Comparison of ENCODE assay signal across 8 mouse cellular contexts in the genomic region with DNA sequence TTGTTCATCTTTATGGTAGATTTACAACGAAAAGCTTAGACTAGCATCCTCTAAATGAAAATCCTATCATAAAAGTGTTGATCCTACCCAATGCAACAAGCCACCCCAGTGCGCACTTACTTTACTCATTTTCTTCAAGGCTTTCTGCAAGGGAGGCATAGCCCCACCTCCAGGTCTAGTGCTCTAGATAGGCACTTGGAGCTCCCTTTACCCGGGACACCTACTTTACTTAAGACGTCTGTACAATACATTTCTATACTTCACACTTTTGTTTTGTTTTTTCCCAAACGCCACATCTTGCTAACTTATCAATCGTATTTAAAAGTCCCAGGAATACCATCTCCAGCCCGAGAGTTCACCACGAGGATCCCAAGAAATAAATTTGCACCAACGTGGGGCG. TPM values are rescaled to one million over a fixed set of nuclear protein-coding genes. Genes with fewer than 3 reads are reported as not detected.
DNase-seq lines count a peak whose midpoint lies in the region; ATAC-seq and TF ChIP-seq lines count a peak whose summit lies in the region.

No protein-coding gene starts in this region.

- ATAC-seq in intestine, embryonic 14.5 days (replicated peaks; ENCODE audit: low FRiP score, low TSS enrichment, low read depth), result no peak
- 0 out of 2 replicates have a peak, but pooled peaks have one; percentile 33 for ATAC-seq in neural tube, embryonic 12.5 days (ENCODE audit: low FRiP score, low read depth)
- ATAC-seq in monocyte, adult 5-6 weeks (replicated peaks; ENCODE audit: insufficient number of reproducible peaks, low FRiP score, low TSS enrichment, poor library complexity, severe bottlenecking), result no peak

- peak overlapping the region; percentile 90 for H3K4me3 ChIP-seq in lung, adult 2 months (replicated peaks; ENCODE audit: extremely low read depth, low read depth, low read length)
- H3K4me3 ChIP-seq in intestine, embryonic 14.5 days (ENCODE audit: low read depth, low read length), result peak overlapping the region; percentile 61
- H3K4me3 ChIP-seq in neural tube, embryonic 12.5 days, result peak overlapping the region; percentile 60

- H3K9ac ChIP-seq in intestine, embryonic 14.5 days (ENCODE audit: low read length), result peak overlapping the region; percentile 79
- H3K9ac ChIP-seq in neural tube, embryonic 12.5 days, result peak overlapping the region; percentile 76

- H3K9me3 ChIP-seq in intestine, embryonic 14.5 days (ENCODE audit: control insufficient read depth, low read length), result no peaks in the 10 kb centered on the region
- no peaks in the 10 kb centered on the region for H3K9me3 ChIP-seq in neural tube, embryonic 12.5 days

- H3K27me3 ChIP-seq in intestine, embryonic 14.5 days (replicated peaks; ENCODE audit: control insufficient read depth, insufficient read depth, low read length), result no peaks in the 10 kb centered on the region
- H3K27me3 ChIP-seq in neural tube, embryonic 12.5 days (replicated peaks), result no peaks in the 10 kb centered on the region

- H3K4me2 ChIP-seq in intestine, embryonic 14.5 days (ENCODE audit: low read length), result peak overlapping the region; percentile 84
- H3K4me2 ChIP-seq in neural tube, embryonic 12.5 days (replicated peaks), result peak overlapping the region; percentile 76

- no peak for TF ChIP-seq POLR2A in lung, adult 2 months (IDR thresholded peaks at IDR 0.05; ENCODE audit: borderline replicate concordance, extremely low read depth, low read depth, low read length)

- H3K27ac ChIP-seq in intestine, embryonic 14.5 days (ENCODE audit: low read depth), result peak overlapping the region; percentile 87
- H3K27ac ChIP-seq in neural tube, embryonic 12.5 days, result peak overlapping the region; percentile 65; the same call in 1 of the 2 replicates

- DNase-seq in lung, adult 2 months, result no peak
- DNase-seq in lung, adult 18-20 months, result no peak
- DNase-seq in embryo, embryonic 10.5 days (ENCODE audit: low spot score), result peak; percentile 31
- DNase-seq in intestine, embryonic 14.5 days (ENCODE audit: low spot score), result no peak
- no peak for DNase-seq in left cerebral cortex, postnatal 14 days (ENCODE audit: low spot score in 2 of 2)
- no peak for DNase-seq in cerebellum, adult 8-10 months

- H3K4me1 ChIP-seq in lung, adult 2 months (ENCODE audit: control insufficient read depth, insufficient read depth, low read length), result peaks cover 10% of the 10 kb centered on the region
- H3K4me1 ChIP-seq in intestine, embryonic 14.5 days (replicated peaks; ENCODE audit: control insufficient read depth, insufficient read depth, low read length), result peaks cover 11% of the 10 kb centered on the region
- peaks cover 23% of the 10 kb centered on the region for H3K4me1 ChIP-seq in neural tube, embryonic 12.5 days

- intact Hi-C loops in left cerebral cortex, postnatal 14 days (cut with DNase I), result loop anchor here (2.0 kb wide), 1 partner anchor 22 kb away; no protein-coding TSS in a partner anchor

- TF ChIP-seq CTCF in lung, adult 2 months (IDR thresholded peaks at IDR 0.05; ENCODE audit: insufficient read depth, low read length), result no peak

- H3K36me3 ChIP-seq in intestine, embryonic 14.5 days (ENCODE audit: control insufficient read depth, insufficient read depth, low read length), result peaks cover 41% of the 10 kb centered on the region
- H3K36me3 ChIP-seq in neural tube, embryonic 12.5 days, result peaks cover 34% of the 10 kb centered on the region

- WGBS in lung, adult 2 months, result 9% methylated on average over 10 of the region's 10 CpGs
- 9% methylated on average over 10 of the region's 10 CpGs for WGBS in intestine, embryonic 14.5 days
- 11% methylated on average over 10 of the region's 10 CpGs for WGBS in neural tube, embryonic 12.5 days

RNA-seq across cellular contexts. Expression of gene Nif3l1, which starts 0.3 kb away (rescaled TPM):
- polyA plus RNA-seq in lung, adult 2 months (2012; rRNA removed), result 13.9 and 19.2 TPM in 2 replicates
- polyA plus RNA-seq in intestine, embryonic 14.5 days (2014; fragmentation: Nextera tagmentation; extraction: Ambion mirVana), result 53.1 and 55.3 TPM in 2 replicates
- 58.2 and 60.4 TPM in 2 replicates for polyA plus RNA-seq in neural tube, embryonic 12.5 days (2016; fragmentation: Nextera tagmentation; extraction: Ambion mirVana)
- 10 to 100 TPM; 17.8 to 18.9 TPM for total RNA-seq in left cerebral cortex, postnatal 14 days (2021)
- total RNA-seq in monocyte, adult 5-6 weeks (2017), result 11.5 to 22.8 TPM (median 18.0 TPM) in 3 replicates

RNA-seq across cellular contexts. Expression of gene Ppil3, which starts 0.6 kb away (rescaled TPM):
- 9.8 and 15.0 TPM in 2 replicates for polyA plus RNA-seq in lung, adult 2 months (2012; rRNA removed)
- polyA plus RNA-seq in intestine, embryonic 14.5 days (2014; fragmentation: Nextera tagmentation; extraction: Ambion mirVana), result 58.7 and 64.1 TPM in 2 replicates
- 45.4 and 50.9 TPM in 2 replicates for polyA plus RNA-seq in neural tube, embryonic 12.5 days (2016; fragmentation: Nextera tagmentation; extraction: Ambion mirVana)
- 10 to 100 TPM; 22.4 to 25.1 TPM for total RNA-seq in left cerebral cortex, postnatal 14 days (2021)
- total RNA-seq in monocyte, adult 5-6 weeks (2017), result 59.5 to 80.1 TPM (median 68.3 TPM) in 3 replicates

RNA-seq across cellular contexts. Expression of gene Clk1, which starts 20.8 kb away (rescaled TPM):
- 46.5 and 89.9 TPM in 2 replicates for polyA plus RNA-seq in lung, adult 2 months (2012; rRNA removed)
- polyA plus RNA-seq in intestine, embryonic 14.5 days (2014; fragmentation: Nextera tagmentation; extraction: Ambion mirVana), result 170 and 203 TPM in 2 replicates
- polyA plus RNA-seq in neural tube, embryonic 12.5 days (2016; fragmentation: Nextera tagmentation; extraction: Ambion mirVana), result 164 and 177 TPM in 2 replicates
- 100 to 1,000 TPM in 1 of 2 experiments, 10 to 100 TPM in 1; 95.1 to 107 TPM for total RNA-seq in left cerebral cortex, postnatal 14 days (2021)
- 1,281 to 1,683 TPM (median 1,335 TPM) in 3 replicates for total RNA-seq in monocyte, adult 5-6 weeks (2017)

RNA-seq across cellular contexts. Expression of gene Bzw1, which starts 52.0 kb away (rescaled TPM):
- polyA plus RNA-seq in lung, adult 2 months (2012; rRNA removed), result 14.5 and 20.3 TPM in 2 replicates
- 357 and 398 TPM in 2 replicates for polyA plus RNA-seq in intestine, embryonic 14.5 days (2014; fragmentation: Nextera tagmentation; extraction: Ambion mirVana)
- polyA plus RNA-seq in neural tube, embryonic 12.5 days (2016; fragmentation: Nextera tagmentation; extraction: Ambion mirVana), result 422 and 442 TPM in 2 replicates
- 100 to 1,000 TPM; 208 to 225 TPM for total RNA-seq in left cerebral cortex, postnatal 14 days (2021)
- 164 to 180 TPM (median 178 TPM) in 3 replicates for total RNA-seq in monocyte, adult 5-6 weeks (2017)
